Mouse (Mus musculus) heart, postnatal 14 days (tissue): Measurements from ENCODE around the gene Myo9b. TPM values are rescaled to one million over a fixed set of nuclear protein-coding genes. Genes with fewer than 3 reads are reported as not detected.
A peak's percentile ranks its signal among the peaks of the same experiment; 100 is the strongest.

Experiments used
- DNase-seq, 2 experiments: peaks; one replicate each; pipeline ENCODE4 v3.0.0; 2021 to 2022
- intact Hi-C: fragments of 180-260 bp; cut with DNase I; formaldehyde crosslinking; loops from one replicate; pipeline ENCODE4 v1.15.1; 2025
- total RNA-seq, 2 experiments: library from RNA; stranded (reverse); gene quantifications; 2 replicates each; pipeline ENCODE4 v1.2.3; 2021

The Myo9b gene
- total RNA-seq, 2 experiments from 2014 or later, result 27.8 to 32.8 TPM

GRCm38 (mm10) chr8:71351117-71351516 lies 78.6 kb downstream of the Myo9b start:
- intact Hi-C loops, result no loop called here
- no peak for DNase-seq

- no peak for DNase-seq
- intact Hi-C loops, result no loop called here
Measured at GRCm38 (mm10) chr8:71351520-71351919, 79.0 kb downstream of the Myo9b start.

GRCm38 (mm10) chr8:71358026-71358425 lies 85.5 kb downstream of the Myo9b start:
- intact Hi-C loops, result no loop called here
- no peak for DNase-seq

- DNase-seq, result peak; percentile 88 to 92
- intact Hi-C loops, result loop anchor here (5.0 kb wide), 1 partner anchor 95 kb away; the partner anchor contains the start of genes Abhd8 and Mrpl34
Measured at GRCm38 (mm10) chr8:71366771-71367528, 94.4 kb downstream of the Myo9b start, which contains the start of gene Use1. Use1 (plus strand) TSS chr8:71366848.

GRCm38 (mm10) chr8:71367529-71368176 lies 95.1 kb downstream of the Myo9b start:
- intact Hi-C loops, result loop anchor here (5.0 kb wide), 1 partner anchor 95 kb away; the partner anchor contains the start of genes Abhd8 and Mrpl34
- no peak for DNase-seq

GRCm38 (mm10) chr8:71368366-71368765 lies 95.9 kb downstream of the Myo9b start:
- no peak for DNase-seq
- intact Hi-C loops, result loop anchor here (5.0 kb wide), 1 partner anchor 94 kb away; the partner anchor contains the start of genes Abhd8 and Mrpl34

- intact Hi-C loops, result loop anchor here (5.0 kb wide), 1 partner anchor 93 kb away; the partner anchor contains the start of genes Abhd8 and Mrpl34
- no peak for DNase-seq
Measured at GRCm38 (mm10) chr8:71369040-71369718, 96.7 kb downstream of the Myo9b start.

- intact Hi-C loops, result loop anchor here (5.0 kb wide), 1 partner anchor 102 kb away; no protein-coding TSS in a partner anchor
- DNase-seq, result no peak
Measured at GRCm38 (mm10) chr8:71370711-71371235, 98.3 kb downstream of the Myo9b start.

- intact Hi-C loops, result loop anchor here (5.0 kb wide), 1 partner anchor 101 kb away; no protein-coding TSS in a partner anchor
- peak; percentile 97 to 98 for DNase-seq
Measured at GRCm38 (mm10) chr8:71371236-71371848, 98.8 kb downstream of the Myo9b start, which contains the start of gene Ocel1. Ocel1 (plus strand) TSS chr8:71371298.

GRCm38 (mm10) chr8:71372427-71372826 lies 99.9 kb downstream of the Myo9b start:
- intact Hi-C loops, result loop anchor here (5.0 kb wide), 1 partner anchor 100 kb away; no protein-coding TSS in a partner anchor
- DNase-seq, result no peak

- no peak for DNase-seq
- intact Hi-C loops, result loop anchor here (5.0 kb wide), 1 partner anchor 99 kb away; no protein-coding TSS in a partner anchor
Measured at GRCm38 (mm10) chr8:71373000-71373399, 100.5 kb downstream of the Myo9b start.

- intact Hi-C loops, result loop anchor here (2.0 to 5.0 kb wide), 2 partner anchors 30 to 98 kb away; no protein-coding TSS in a partner anchor
- no peak for DNase-seq
Measured at GRCm38 (mm10) chr8:71374616-71375206, 102.2 kb downstream of the Myo9b start.

GRCm38 (mm10) chr8:71375581-71376422 lies 103.3 kb downstream of the Myo9b start:
- peak; percentile 57 to 65 for DNase-seq
- intact Hi-C loops, result loop anchor here (2.0 kb wide), 1 partner anchor 29 kb away; no protein-coding TSS in a partner anchor

- DNase-seq, result no peak
- intact Hi-C loops, result no loop called here
Measured at GRCm38 (mm10) chr8:71376423-71377030, 104.0 kb downstream of the Myo9b start.

GRCm38 (mm10) chr8:71379008-71379407 lies 106.5 kb downstream of the Myo9b start:
- DNase-seq, result no peak
- intact Hi-C loops, result no loop called here

GRCm38 (mm10) chr8:71379512-71380075 lies 107.1 kb downstream of the Myo9b start:
- DNase-seq, result no peak
- intact Hi-C loops, result loop anchor here (5.0 kb wide), 1 partner anchor 83 kb away; the partner anchor contains the start of genes Abhd8 and Mrpl34
